Mouse (Mus musculus): ENCODE data around the gene Olfr1381. TPM values are rescaled to one million over a fixed set of nuclear protein-coding genes. Genes with fewer than 3 reads are reported as not detected.
"Not testable (repeated sequence)": the region's sequence is repeated elsewhere in the genome, so short reads cannot be mapped to it uniquely, and the experiment has no call there.

The Olfr1381 gene
- polyA plus RNA-seq, 1 experiment from 2014 or later: not detected

DNA sequence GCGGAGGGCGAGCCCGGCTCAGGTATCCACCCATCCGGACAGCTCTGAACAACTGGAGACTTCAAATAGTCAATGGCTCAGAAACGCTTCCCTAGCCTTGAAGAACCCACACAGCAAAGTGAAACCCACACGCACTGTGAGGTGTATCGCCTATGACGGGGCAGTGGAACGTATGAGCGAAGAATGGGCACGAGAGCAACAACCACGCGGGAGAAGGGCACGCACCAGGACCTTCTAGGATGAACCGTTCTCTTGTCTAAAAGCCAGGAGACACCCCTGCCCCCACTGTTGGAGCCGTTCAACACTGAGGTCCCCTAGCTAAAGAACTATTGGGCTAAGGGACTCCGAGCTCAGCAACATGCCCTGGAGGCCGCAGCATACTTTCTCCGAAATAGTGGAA is 47.0 kb downstream of the Olfr1381 start:
- H3K9ac ChIP-seq (ENCODE audit: low read length): no peak overlapping the region
- H3K4me2 ChIP-seq (ENCODE audit: low read depth, low read length): no peak overlapping the region
- H3K27ac ChIP-seq (ENCODE audit: low read length): no peak overlapping the region
- H3K36me3 ChIP-seq (ENCODE audit: control insufficient read depth, insufficient read depth, low read length): no peaks in the 10 kb centered on the region
- no peaks in the 10 kb centered on the region for H3K4me1 ChIP-seq (replicated peaks; ENCODE audit: control insufficient read depth, insufficient read depth, low read length)
- H3K27me3 ChIP-seq (ENCODE audit: control insufficient read depth, insufficient read depth, low read depth, low read length): no peaks in the 10 kb centered on the region
- no peak for ATAC-seq (ENCODE audit: low read depth)
- no peak overlapping the region for H3K4me3 ChIP-seq (ENCODE audit: low read length)
- no peaks in the 10 kb centered on the region for H3K9me3 ChIP-seq (ENCODE audit: control insufficient read depth, low read length)
- whole genome bisulfite sequencing: 91% methylated on average over 19 of the region's 19 CpGs

DNA sequence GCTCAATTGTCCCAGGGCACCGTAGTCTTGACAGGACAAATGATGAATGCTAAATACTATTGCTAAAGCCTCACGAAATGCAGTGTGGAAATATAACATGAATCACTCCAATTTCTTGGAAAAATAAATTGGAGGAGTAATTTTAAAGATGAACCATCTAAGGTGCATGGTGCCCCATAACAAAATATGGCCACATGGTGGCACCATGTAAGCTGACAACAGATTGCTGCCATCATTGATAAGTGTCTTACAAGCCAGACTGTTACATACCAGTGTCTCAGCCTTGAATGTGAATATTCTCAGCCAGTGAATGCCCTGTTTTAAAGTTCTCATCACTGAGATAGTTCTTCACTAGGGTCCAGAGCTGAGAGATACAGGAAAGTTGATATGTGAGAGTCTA is 53.9 kb downstream of the Olfr1381 start:
- not testable (repeated sequence) for ATAC-seq (ENCODE audit: low read depth); H3K9ac ChIP-seq (ENCODE audit: low read length); H3K9me3 ChIP-seq (ENCODE audit: control insufficient read depth, low read length); H3K4me3 ChIP-seq (ENCODE audit: low read length); H3K4me2 ChIP-seq (ENCODE audit: low read depth, low read length); H3K4me1 ChIP-seq (replicated peaks; ENCODE audit: control insufficient read depth, insufficient read depth, low read length); H3K27me3 ChIP-seq (ENCODE audit: control insufficient read depth, insufficient read depth, low read depth, low read length); H3K27ac ChIP-seq (ENCODE audit: low read length); H3K36me3 ChIP-seq (ENCODE audit: control insufficient read depth, insufficient read depth, low read length)
- WGBS: 41% methylated on average over 2 of the region's 2 CpGs

Other genes starting within 250 kb of the Olfr1381 start
- gene Olfr10, start 238.7 kb upstream of the Olfr1381 start, polyA plus RNA-seq (2015; fragmentation: Nextera tagmentation; extraction: Ambion mirVana): not detected in 2 replicates
- gene Olfr1391, start 220.7 kb upstream of the Olfr1381 start, polyA plus RNA-seq (2015; fragmentation: Nextera tagmentation; extraction: Ambion mirVana): not detected in 2 replicates
- not detected in 2 replicates for gene Olfr1390, start 208.3 kb upstream of the Olfr1381 start, polyA plus RNA-seq (2015; fragmentation: Nextera tagmentation; extraction: Ambion mirVana)
- gene Olfr1389, start 120.4 kb upstream of the Olfr1381 start, polyA plus RNA-seq (2015; fragmentation: Nextera tagmentation; extraction: Ambion mirVana): not detected in 2 replicates
- 0.05 TPM in 1 of 2 replicates, not detected in the other for gene Olfr1388, start 106.8 kb upstream of the Olfr1381 start, polyA plus RNA-seq (2015; fragmentation: Nextera tagmentation; extraction: Ambion mirVana)
- gene Olfr1387, start 88.1 kb upstream of the Olfr1381 start, polyA plus RNA-seq (2015; fragmentation: Nextera tagmentation; extraction: Ambion mirVana): not detected in 2 replicates
- gene Olfr1386, start 78.4 kb upstream of the Olfr1381 start, polyA plus RNA-seq (2015; fragmentation: Nextera tagmentation; extraction: Ambion mirVana): not detected in 2 replicates
- gene Olfr1385, start 54.4 kb upstream of the Olfr1381 start, polyA plus RNA-seq (2015; fragmentation: Nextera tagmentation; extraction: Ambion mirVana): not detected in 2 replicates
- not detected in 2 replicates for gene Olfr1384, start 36.7 kb upstream of the Olfr1381 start, polyA plus RNA-seq (2015; fragmentation: Nextera tagmentation; extraction: Ambion mirVana)
- not detected in 2 replicates for gene Olfr1383, start 23.8 kb upstream of the Olfr1381 start, polyA plus RNA-seq (2015; fragmentation: Nextera tagmentation; extraction: Ambion mirVana)
- not detected in 2 replicates for gene Olfr1382, start 15.2 kb upstream of the Olfr1381 start, polyA plus RNA-seq (2015; fragmentation: Nextera tagmentation; extraction: Ambion mirVana)
- gene Olfr1380, start 13.4 kb downstream of the Olfr1381 start, polyA plus RNA-seq (2015; fragmentation: Nextera tagmentation; extraction: Ambion mirVana): not detected in 2 replicates
- gene Flt4, start 65.8 kb downstream of the Olfr1381 start, polyA plus RNA-seq (2015; fragmentation: Nextera tagmentation; extraction: Ambion mirVana): 8.8 and 10.7 TPM in 2 replicates
- 3.1 and 12.6 TPM in 2 replicates for gene Scgb3a1, start 120.2 kb downstream of the Olfr1381 start, polyA plus RNA-seq (2015; fragmentation: Nextera tagmentation; extraction: Ambion mirVana)
- gene Cnot6, start 169.3 kb downstream of the Olfr1381 start, polyA plus RNA-seq (2015; fragmentation: Nextera tagmentation; extraction: Ambion mirVana): 54.2 and 57.1 TPM in 2 replicates

All from lung, embryonic 16.5 days (tissue).